Mouse (Mus musculus) stomach, postnatal 0 days (tissue): ENCODE data around the gene Tspan12. TPM values are rescaled to one million over a fixed set of nuclear protein-coding genes. Genes with fewer than 3 reads are reported as not detected.
"Not testable (repeated sequence)": the region's sequence is repeated elsewhere in the genome, so short reads cannot be mapped to it uniquely, and the experiment has no call there.

Source experiments
- ATAC-seq: fragments of 200-750 bp; cut with Nextera tagmentation; 2 replicates; pipeline ENCODE4 v1.8.0; 2017; ENCODE audit not compliant: low FRiP score, low TSS enrichment
- DNase-seq: peaks from one replicate; pipeline ENCODE4 v3.0.0-alpha.2; 2016; ENCODE audit warnings: low spot score
- H3K27ac ChIP-seq: fragments of 300-500 bp; sonication (generic); replicated peaks from 2 replicates; pipeline ENCODE4 v1.5.1; 2014; ENCODE audit warnings: mild to moderate bottlenecking, control low read depth
- H3K27me3 ChIP-seq: fragments of 300-500 bp; sonication (generic); 2 replicates; pipeline ENCODE4 v1.6.1; 2014; ENCODE audit warnings: low read length; ENCODE audit not compliant: control insufficient read depth, insufficient read depth
- H3K36me3 ChIP-seq: fragments of 300-500 bp; sonication (generic); 2 replicates; pipeline ENCODE4 v1.6.1; 2014; ENCODE audit warnings: low read length, mixed read lengths; ENCODE audit not compliant: control insufficient read depth, insufficient read depth
- H3K4me1 ChIP-seq: fragments of 300-500 bp; sonication (generic); replicated peaks from 2 replicates; pipeline ENCODE4 v1.6.1; 2014; ENCODE audit warnings: antibody characterized with exemption; ENCODE audit not compliant: control insufficient read depth, insufficient read depth
- H3K4me2 ChIP-seq: fragments of 300-500 bp; sonication (generic); replicated peaks from 2 replicates; pipeline ENCODE4 v1.6.1; 2014; ENCODE audit warnings: low read depth, mild to moderate bottlenecking, control low read depth, moderate library complexity
- H3K4me3 ChIP-seq: fragments of 300-500 bp; sonication (generic); 2 replicates; pipeline ENCODE4 v1.5.1; 2014; ENCODE audit warnings: low read depth, low read length, control low read depth
- H3K9ac ChIP-seq: fragments of 300-500 bp; sonication (generic); 2 replicates; pipeline ENCODE4 v1.6.1; 2014; ENCODE audit warnings: mild to moderate bottlenecking, low read length, control low read depth, mixed read lengths
- H3K9me3 ChIP-seq: fragments of 300-500 bp; sonication (generic); 2 replicates; pipeline ENCODE4 v1.6.1; 2016; ENCODE audit warnings: low read length; ENCODE audit not compliant: control insufficient read depth
- CTCF ChIP-seq: IDR thresholded peaks from 2 replicates; pipeline ENCODE4 v1.5.1; 2016; ENCODE audit warnings: antibody characterized with exemption, low read depth, mild to moderate bottlenecking, moderate library complexity
- EP300 ChIP-seq: optimal IDR thresholded peaks from 2 replicates; pipeline ENCODE3; 2016; ENCODE audit warnings: antibody characterized with exemption
- WGBS: fragments of 180-500 bp; shearing (Covaris S2); extraction: QIAGEN DNeasy Blood & Tissue Kit; methylation state at CpG from one replicate; pipeline ENCODE4 v1.1.7; 2014; 5-methylcytosine and 5-hydroxymethylcytosine counted together
- polyA plus RNA-seq: library from polyadenylated mRNA; unstranded; fragments of >200 nt; fragmentation: Nextera tagmentation; extraction: Ambion mirVana; gene quantifications from 2 replicates; pipeline ENCODE4 v1.2.1, GENCODE M21; 2015

The Tspan12 gene
- polyA plus RNA-seq, 1 experiment from 2014 or later, result 25.0 TPM

DNA sequence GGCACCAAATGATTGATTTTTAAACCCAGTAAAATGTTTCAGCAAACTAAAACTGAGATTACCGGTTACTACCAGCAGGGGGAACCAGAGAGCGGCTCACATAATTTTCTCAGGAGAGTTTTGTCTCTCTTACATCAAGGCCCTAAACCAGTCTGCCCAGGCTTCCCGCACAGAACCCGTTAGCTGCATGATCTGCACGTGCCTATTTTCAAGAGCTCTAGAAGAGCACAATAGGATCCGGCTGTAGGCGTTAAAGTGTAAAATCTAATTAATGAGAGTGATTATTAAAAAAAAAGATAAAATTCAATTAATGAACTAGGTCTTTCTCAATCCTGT, 57.3 kb downstream of the Tspan12 start:
- H3K9ac ChIP-seq, result no peak overlapping the region
- DNase-seq (peak; percentile 63), ATAC-seq (0 out of 2 replicates have a peak, but pooled peaks have one; percentile 59)
- no peaks in the 10 kb centered on the region for H3K27me3 ChIP-seq
- H3K4me1 ChIP-seq, result no peaks in the 10 kb centered on the region
- TF ChIP-seq CTCF (peak; percentile 89), EP300 (no peak)
- WGBS, result 6% methylated on average over 7 of the region's 7 CpGs
- no peaks in the 10 kb centered on the region for H3K36me3 ChIP-seq
- H3K4me3 ChIP-seq, result no peak overlapping the region
- H3K9me3 ChIP-seq, result no peaks in the 10 kb centered on the region
- no peak overlapping the region for H3K27ac ChIP-seq
- H3K4me2 ChIP-seq, result no peak overlapping the region

DNA sequence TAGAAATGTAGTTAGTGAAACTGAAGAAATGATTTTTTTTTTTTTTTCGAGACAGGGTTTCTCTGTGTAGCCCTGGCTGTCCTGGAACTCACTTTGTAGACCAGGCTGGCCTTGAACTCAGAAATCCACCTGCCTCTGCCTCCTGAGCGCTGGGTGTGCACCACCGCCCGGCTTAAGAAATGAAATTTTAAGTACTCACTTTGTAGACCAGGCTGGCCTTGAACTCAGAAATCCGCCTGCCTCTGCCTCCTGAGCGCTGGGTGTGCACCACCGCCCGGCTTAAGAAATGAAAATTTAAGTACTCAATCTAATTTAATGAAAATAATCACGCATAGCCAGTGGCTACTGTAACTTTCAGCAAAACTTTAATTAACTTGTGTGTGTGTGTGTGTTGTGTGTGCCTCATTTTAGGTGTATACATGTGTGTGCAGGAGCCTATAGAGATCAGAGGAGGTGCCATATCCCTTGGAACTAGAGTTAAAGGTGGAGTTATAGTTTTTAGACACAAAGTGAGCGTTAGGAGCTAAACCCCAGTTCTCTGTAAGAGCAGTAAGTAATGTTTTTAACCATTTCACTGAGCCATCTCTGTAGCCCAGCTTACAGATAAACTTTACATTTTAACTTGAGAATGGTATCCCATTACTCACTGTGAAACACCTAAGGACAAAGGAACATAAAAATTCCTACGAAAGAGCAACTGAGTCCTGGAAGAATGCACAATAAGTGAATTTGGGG, 57.8 kb downstream of the Tspan12 start:
- Histone ChIP-seq H3K4me2 (no peak overlapping the region), H3K9me3 (no peaks in the 10 kb centered on the region), H3K4me1 (no peaks in the 10 kb centered on the region), H3K27me3 (no peaks in the 10 kb centered on the region), H3K27ac (no peak overlapping the region), H3K9ac (no peak overlapping the region), H3K4me3 (no peak overlapping the region), H3K36me3 (no peaks in the 10 kb centered on the region)
- TF ChIP-seq CTCF (no peak), EP300 (no peak)
- WGBS, result 79% methylated on average over 11 of the region's 11 CpGs
- ATAC-seq, result no peak
- DNase-seq, result no peak

DNA sequence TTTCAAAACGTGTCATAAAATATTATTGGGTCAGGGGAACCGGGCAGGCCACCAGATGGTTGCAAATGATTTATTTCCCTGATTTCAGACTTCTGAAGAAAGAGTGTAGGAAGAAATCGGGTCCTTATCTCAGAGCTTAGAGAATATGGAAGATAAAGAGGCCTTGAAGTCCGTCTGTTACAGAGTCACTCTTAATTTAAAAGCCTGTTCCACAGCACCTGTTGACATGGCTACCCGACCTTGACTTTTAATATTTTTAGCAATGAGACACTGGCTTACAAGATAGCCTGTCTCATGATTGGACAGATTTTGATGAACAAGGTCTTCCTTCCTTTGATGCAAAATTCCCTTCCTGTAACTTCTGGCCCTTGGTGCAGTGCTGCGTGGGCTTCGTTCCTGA, 61.0 kb downstream of the Tspan12 start:
- no peaks in the 10 kb centered on the region for H3K27me3 ChIP-seq
- no peaks in the 10 kb centered on the region for H3K36me3 ChIP-seq
- WGBS, result 55% methylated on average over 7 of the region's 7 CpGs
- no peak overlapping the region for H3K27ac ChIP-seq
- no peak for DNase-seq
- H3K4me3 ChIP-seq, result no peak overlapping the region
- H3K4me2 ChIP-seq, result no peak overlapping the region
- H3K4me1 ChIP-seq, result no peaks in the 10 kb centered on the region
- no peak for TF ChIP-seq EP300
- TF ChIP-seq CTCF, result no peak
- ATAC-seq, result no peak
- H3K9ac ChIP-seq, result no peak overlapping the region
- no peaks in the 10 kb centered on the region for H3K9me3 ChIP-seq

DNA sequence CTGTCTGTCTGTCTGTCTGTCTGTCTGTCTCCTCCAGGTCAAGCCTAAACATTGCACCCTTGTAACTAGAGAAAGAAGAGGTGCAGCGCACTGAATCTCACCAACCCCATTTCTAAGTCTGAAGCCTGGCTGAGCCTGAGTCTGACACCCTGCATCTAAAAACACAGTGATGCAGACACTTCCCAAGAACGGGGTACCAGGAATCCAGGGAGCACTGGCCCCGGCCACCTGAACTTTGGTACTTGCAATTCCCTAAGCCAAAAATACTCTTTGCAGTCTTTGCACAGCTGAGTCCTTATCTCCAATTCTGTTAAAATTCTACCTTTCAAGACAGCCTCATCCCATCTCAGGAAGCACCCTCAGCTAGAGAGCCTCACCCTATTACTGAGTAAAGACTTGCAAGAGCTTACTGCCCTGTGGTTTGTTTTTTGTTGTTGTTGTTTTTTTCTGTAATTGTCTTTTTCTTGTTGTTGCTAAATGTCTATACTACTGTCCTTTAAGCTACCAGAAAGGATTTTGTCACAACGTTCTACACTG, 61.7 kb downstream of the Tspan12 start:
- Histone ChIP-seq H3K27me3 (no peaks in the 10 kb centered on the region), H3K9me3 (no peaks in the 10 kb centered on the region), H3K4me3 (no peak overlapping the region), H3K4me2 (no peak overlapping the region), H3K9ac (no peak overlapping the region), H3K4me1 (no peaks in the 10 kb centered on the region), H3K36me3 (no peaks in the 10 kb centered on the region), H3K27ac (no peak overlapping the region)
- ATAC-seq (no peak), DNase-seq (no peak)
- no peak for TF ChIP-seq CTCF
- no peak for TF ChIP-seq EP300
- WGBS, result 73% methylated on average over 4 of the region's 4 CpGs

DNA sequence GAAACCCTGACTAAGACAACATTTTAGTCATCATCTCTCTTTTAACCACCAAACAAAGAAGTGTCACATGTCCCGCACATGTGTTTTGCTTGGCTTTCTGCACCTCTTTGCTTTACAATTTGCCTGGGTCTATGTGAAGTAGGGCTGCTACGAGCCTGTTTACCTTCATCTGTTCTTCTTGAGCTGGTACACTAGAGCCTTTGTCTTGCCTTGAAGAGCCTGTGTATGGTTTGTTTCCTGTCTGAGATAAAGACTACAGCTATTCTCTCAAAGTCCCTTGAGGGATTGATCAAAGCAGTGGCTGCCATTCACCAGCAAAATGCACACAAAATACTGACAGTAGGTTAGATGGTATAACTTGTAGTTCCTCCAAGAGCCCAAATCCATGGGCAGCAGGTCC, 62.3 kb downstream of the Tspan12 start:
- Histone ChIP-seq H3K27ac (no peak overlapping the region), H3K9ac (no peak overlapping the region), H3K36me3 (no peaks in the 10 kb centered on the region), H3K4me1 (no peaks in the 10 kb centered on the region), H3K27me3 (no peaks in the 10 kb centered on the region), H3K4me2 (no peak overlapping the region), H3K4me3 (no peak overlapping the region), H3K9me3 (no peaks in the 10 kb centered on the region)
- DNase-seq, result no peak
- ATAC-seq, result no peak
- 70% methylated on average over 2 of the region's 2 CpGs for WGBS
- TF ChIP-seq EP300 (no peak), CTCF (no peak)

DNA sequence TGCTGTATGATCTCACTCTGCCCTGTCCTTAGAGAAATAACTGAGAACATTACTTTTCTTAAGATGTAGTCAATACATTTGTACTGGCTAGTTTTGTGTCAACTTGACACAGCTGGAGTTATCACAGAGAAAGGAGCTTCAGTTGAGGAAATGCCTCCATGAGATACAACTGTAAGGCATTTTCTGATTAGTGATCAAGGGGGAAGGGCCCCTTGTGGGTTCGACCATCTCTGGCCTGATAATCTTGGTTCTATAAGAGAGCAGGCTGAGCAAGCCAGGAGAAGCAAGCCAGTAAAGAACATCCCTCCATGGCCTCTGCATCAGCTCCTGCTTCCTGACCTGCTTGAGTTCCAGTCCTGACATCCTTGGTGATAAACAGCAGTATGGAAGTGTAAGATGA, 62.7 kb downstream of the Tspan12 start:
- not testable (repeated sequence) for H3K9me3 ChIP-seq, DNase-seq, H3K4me1 ChIP-seq, H3K9ac ChIP-seq, ATAC-seq, H3K4me2 ChIP-seq, H3K36me3 ChIP-seq, H3K4me3 ChIP-seq, H3K27me3 ChIP-seq, H3K27ac ChIP-seq
- WGBS, result 54% methylated on average over 1 of the region's 1 CpGs
